Mouse (Mus musculus) heart, adult 9 months (tissue): ENCODE measurements around the gene Skap2.

Source experiments
- DNase-seq, 2 experiments: peaks; one replicate each; pipeline ENCODE4 v3.0.0; 2022; ENCODE audit warnings: low spot score in 2 of 2

The Skap2 gene

DNA sequence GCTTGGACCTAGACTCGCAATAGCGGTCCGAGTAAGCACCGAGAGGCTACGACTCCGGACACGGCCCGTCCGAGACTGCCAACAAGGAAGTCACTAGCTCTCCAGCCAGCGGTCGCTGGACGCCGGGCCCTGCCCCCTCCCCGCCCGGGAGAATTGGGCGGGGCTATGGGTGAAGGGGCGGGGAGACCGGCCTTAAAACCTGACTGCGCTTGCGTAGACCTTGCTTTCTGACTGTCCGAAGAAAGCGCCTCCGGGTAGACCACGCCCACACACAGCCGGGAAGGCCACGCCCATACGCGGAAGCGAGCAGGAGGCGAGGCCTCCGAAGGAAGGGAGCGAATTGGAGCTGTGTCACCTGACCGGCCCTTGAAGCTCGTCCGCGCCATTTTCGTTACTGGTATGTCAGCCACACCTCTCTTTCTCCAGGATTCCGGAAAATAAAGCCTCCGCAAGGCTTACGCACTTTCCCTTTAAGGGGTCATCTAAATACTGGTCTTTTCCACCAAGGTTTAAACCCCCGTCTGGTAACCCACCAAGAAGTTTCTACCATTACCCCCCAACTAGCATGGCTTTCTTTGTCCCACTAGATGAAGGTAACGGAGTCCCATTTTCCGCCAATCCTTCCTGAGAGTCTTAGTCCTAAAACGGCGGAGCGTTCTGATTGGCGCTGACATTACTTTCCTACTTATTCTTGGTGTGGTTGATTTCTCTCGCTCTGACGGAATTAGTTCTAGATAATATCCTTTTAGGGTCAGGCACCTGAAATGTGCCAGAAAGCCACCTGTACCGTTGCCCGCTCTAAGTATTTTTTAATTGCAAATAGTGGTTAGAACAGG, at the start of gene Skap2:
Skap2 (minus strand) TSS at position 141 of the 836 bp plus-strand sequence.
- DNase-seq, result peak; percentile 99 to 100

DNA sequence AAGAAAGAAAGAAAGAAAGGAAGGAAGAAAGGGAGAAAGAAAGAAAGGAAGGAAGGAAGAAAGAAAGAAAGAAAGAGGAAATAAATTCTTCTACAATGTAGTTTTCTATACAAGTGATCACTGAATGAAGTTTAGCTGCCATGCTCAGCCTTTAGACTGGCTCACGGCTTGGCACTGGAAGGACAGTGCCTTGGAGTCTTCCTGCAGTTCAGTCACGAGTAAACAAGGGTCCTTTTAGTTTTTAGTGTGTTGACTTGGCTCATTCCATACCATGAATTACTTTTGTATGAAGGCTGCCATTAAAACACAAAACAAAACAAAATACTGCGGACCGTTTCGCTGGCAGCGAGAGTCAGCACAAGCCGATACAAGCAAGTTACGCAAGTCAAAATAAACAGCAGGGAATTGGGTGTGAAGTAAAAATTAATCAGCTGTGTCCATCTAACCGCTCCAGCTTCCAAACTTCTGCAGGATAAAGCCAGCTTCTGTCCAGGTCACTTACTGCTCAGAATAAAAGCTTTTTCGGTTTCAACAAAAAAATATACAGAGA, 46.6 kb upstream of the Skap2 start:
- DNase-seq, result no peak

DNA sequence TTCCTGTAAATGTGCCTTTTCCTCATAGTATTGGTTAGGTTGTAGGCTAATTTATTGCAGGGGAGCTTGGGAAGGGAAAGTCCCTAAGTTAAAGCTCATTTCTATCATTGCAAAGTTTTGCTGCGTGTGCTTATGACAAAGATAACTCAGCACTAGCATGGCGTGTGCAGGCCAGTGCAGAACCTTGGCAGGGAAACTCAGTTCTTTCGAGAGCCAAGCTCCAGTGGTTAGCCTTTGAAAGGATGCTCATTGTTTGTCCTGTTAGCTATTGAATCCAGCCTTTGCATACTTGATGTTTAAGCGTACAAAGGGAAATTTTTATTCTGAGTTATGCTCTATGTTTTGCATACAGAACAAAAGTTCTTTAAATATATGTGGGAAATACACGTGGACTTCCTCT, 45.8 kb upstream of the Skap2 start:
- no peak for DNase-seq

DNA sequence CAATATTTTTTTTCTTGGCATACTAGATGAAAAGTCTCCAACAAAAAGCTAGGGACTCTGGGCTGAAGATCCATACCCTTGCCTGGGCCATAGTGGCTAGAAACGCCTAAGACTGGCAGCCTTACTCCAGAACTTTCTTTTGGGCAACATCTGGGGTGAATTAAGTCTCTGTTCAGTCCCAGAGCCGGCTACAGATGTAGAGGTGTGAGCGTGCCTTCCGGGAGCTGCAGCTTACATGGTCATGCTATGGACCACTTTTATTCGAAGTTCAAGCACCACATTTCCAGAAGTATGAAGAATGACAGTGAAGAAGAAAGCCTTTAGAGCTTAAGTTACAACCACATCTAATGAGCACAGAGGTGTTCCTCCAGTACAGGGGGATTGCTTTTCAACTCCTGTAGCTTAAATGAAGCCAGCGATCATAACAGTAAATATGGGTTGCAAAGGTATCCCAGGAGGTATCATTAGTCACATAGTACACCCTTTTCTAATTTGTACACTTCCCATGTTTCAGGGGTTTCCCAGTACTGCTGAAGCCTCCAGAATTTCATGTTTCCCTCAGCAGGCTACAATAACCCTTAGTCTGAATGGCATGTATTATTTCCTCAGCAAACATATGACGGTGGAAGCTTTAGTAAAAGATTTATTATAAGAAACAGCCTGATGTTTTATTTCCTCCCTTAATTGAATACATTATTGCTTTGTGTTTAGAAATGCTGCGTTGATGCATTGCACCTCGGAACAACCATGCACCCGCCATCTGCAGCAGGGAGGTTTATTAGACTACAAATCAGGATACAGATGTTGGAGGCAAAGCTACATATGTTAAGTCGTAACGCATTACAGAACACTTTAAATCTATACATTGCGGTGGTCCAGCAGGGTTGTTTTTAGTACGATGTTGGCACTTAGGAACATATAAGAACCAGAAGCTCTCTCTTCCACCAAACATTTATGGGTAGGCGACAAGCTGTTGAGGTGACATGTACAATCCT, 41.5 kb upstream of the Skap2 start:
- DNase-seq, result no peak

DNA sequence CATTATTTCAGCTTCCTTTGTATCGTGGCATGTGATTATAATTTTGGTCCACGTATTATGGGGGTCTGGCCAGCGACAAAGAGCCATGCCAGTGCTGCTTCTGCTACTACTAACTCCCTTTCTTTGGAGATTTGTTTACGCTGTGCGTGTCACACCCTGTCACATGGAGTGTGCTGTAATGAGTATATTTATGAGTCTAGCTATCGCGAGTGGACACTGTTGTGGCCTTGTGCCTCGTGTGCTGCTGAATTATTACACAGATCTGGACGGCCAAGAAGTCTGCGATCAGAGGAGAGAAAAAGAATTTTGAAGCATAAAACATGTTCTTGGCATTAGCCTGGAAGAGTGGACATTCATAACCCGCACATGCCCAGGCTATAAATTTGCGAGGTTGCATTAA, 37.7 kb upstream of the Skap2 start:
- DNase-seq, result no peak

DNA sequence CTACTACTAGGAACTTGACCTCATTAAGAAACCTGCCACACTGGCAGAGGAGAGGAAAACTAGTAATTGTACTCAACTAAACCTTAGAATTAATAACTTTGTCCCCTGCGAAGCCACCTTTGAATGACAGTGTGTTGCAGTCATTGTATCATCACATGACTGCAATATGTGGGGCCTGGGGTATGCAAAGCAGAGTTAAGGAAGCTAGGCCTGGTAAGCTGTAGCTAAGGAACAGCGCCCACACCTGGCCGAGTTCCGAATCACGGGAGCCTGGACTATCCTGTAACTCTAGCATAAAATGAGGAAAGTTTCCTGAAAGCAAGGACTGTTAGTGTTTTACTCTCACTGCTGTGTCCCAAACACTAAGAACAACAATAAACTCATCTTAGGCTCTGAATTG, 33.2 kb upstream of the Skap2 start:
- DNase-seq, result no peak

DNA sequence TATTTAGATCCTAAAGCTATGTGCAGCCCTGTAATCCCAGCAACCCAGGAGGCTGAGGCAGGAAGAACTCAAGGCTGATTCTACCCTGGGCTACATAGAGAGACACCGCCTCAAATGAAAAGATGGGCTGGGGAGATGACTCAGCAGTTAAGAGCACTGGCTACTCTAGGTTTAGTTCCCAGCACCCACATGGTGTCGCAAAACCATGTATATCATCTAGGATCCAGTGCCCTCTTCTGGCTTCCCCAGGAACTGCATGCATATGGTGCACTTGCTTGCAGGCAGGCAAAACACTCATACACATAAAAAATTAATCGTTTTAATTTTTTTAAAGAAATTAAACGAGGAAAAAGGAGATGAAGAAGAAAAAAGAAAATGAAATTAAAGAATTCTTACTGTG, 23.7 kb upstream of the Skap2 start:
- no peak for DNase-seq

DNA sequence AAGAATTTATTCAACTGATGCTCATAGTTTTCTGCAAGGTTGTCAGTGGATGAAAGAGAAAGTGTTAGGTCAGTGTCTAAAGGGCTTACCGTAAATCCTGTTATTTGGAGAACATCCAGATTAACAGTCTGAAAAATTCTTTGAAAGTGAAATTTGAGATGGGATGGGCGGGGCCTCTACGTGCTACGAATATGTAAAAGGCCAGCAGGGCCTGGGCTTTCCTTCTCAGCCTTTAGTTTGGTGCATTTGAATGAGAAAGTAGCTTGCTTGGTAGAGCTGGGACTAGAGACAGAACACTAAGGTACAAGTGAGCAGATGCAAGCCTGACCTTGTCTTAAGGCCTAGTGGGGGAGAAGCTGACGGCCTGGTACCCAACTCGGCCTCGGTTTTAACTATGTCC, 18.8 kb upstream of the Skap2 start:
- DNase-seq, result no peak

DNA sequence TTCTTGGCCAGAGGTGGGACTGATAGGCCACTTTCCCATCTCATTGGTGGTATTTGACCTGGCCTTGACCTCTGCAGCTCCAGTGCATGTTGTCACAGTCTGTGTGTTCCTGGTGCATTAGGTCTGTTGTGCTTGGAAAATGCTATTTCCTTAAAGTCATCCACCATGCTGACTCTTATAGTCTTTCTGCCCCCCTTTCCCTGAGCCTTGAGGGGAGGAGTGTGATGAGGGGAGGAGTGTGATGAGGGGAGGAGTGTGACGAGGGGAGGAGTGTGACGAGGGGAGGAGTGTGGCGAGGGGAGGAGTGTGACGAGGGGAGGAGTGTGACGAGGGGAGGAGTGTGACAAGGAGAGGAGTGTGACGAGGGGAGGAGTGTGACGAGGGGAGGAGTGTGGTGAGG, 15.8 kb upstream of the Skap2 start:
- DNase-seq, result no peak

DNA sequence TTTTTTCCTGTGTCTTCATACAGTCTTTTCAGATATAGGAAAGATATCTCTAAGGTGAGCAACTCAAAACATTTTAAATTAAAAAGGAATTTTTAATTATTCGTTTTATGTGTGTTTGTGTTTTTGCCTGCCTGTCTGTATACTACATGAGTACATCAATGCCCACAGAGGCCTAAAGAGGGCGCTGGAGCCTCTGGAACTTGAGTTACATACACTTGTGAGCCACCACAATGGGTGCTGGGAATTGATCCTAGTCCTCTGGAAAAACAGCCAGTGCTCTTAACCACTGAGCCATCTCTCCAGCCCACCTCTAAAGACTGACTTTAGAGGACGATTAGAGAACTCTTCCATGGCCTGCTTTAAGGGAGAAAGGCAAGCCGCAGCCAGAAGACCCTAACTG, 14.8 kb upstream of the Skap2 start:
- DNase-seq, result no peak

DNA sequence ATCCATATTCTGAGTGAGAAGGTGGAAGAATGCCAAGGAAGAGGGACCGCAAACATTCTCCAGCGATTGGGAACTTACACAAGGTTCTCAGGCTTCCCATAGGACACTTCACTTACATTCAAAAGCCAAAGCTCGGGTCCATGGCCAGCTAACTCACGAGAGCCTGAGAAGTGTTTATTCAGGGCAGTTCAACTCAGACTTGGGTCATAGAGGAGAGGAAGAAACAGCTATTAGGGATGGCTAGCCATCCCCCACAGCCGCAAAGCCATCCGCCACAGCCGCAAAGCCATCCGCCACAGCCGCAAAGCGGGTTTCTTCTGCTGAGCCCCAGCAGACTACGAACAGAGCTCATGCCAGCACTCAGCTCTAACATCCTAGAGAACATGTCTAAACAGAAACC, 13.9 kb upstream of the Skap2 start:
- no peak for DNase-seq

DNA sequence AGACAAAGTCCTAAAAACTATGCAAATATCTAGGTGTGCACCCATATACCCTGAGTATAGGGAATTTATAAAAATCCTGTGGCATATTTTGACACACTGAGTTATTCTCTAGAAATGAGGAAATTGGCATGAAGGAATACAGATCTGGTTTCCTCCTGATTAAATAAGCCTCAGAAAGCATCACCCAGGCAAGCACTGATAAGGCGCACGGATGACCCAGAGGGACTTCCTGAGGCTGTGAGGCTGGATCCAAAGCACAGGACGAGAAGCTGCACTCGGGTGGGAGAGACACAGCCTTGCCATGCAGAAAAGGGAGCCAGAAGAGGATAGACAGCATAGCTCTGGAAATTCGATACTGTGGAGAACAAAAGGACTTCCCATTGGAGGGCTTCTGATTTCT, 12.4 kb upstream of the Skap2 start:
- no peak for DNase-seq

DNA sequence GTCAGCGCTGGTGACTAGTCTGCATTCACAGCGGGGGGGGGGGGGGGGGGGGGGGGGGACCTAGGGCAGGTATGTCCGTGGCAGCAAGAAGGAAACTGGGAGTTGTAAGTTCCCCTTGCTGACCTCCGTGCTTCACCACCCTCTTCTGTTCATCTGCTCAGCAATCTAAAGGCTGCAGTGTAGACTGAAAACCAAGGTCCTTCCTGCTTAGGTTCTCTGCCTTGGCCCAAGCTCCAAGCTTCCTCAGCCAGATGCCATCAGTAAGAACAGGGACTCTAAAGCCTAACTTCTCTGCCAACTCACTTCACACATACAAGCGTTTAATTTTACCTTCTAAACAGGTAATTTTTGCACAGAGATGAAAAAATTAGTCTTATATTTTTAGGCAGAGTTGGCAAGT, 10.0 kb upstream of the Skap2 start:
- DNase-seq, result no peak

DNA sequence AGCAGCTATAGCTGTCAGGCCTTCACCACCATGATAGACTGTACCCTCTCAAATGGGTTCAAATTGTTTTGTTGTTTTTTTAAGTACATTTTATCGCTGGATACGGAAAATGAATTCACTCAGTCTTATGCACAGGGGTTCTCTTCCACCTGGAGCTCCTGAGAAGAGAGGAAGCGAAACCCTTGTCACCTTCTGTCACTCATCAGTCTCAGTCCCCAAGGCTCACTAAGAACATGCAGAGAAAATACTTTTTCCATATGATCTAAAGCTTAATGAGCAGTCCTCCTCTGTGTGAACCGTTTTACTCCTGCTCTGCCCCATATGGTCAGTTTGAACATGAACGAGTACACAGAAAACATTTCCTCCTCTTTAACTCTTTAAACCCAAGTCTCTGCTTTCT, 7.9 kb upstream of the Skap2 start:
- DNase-seq, result no peak

DNA sequence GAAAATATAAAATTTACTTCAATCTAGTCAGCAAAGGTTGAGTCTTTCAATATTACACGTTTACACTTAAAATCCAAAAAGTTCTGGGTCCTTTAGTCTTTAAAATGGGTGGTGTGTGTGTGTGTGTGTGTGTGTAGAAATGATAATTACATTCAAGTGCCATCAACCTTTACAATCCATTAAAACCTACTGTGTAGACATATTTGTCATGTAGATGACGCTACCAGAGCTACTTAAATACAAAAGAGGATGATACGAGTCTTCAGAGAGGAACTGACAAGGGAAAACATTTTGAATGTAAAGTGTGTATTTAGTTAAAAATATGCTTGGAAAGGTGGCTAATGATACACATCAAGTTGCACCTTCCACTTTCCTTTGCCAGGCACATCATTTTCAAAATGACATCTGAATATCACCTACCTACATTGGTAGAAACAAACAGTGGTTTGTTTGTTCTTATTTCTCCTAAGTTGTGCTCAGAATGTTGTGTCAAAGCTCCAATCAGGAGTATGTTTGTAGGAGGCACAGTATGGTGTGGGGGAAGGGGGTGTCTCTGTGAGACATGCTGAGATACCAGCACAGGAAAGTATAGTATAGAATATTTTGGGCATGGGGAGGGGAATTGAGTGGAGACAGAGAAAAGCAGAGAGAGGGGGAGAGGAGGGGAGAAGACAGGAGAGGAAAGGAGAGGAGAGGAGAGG, 1.0 kb upstream of the Skap2 start:
- DNase-seq, result no peak

DNA sequence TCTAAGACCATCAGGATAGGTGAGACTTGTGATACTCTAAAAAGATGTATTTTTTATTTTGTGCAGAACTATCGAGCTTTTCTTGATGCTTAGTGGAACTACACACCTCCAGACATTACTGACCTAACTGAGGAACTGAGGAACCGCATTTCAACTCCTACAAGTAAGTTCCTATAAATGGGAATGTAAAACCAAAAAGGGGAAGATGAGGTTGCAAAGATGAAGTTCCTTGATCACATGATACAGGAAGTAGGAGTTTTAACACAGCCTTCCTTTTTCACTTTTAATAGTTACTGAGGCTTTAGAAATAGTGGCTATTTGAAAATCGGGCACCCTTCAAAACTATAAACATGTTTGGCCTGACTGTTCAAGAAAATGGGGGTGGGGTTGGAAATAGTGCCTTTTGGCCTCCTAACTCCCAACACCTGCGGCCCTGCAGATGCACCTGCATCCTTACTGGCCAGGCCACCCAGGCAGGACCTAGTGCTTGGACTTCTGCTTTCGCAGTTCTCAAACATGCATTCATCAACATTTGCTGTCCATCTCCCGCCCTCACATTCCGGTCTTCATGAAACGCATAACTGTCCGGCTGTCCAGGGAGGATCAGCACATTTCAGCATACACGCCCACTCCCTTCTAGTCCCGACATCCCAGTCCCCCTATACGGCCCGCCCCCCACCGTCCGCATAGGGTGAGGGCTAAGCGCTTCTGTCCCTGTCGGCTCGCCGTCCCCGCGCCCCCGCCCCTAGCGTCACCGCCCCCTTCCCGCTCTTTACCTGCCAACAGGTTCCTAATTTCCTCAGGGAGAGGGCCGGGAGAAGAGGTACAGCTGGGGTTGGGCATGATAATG, 565 bp downstream of the Skap2 start:
- peak in 1 of 2 experiments; percentile 23 for DNase-seq

DNA sequence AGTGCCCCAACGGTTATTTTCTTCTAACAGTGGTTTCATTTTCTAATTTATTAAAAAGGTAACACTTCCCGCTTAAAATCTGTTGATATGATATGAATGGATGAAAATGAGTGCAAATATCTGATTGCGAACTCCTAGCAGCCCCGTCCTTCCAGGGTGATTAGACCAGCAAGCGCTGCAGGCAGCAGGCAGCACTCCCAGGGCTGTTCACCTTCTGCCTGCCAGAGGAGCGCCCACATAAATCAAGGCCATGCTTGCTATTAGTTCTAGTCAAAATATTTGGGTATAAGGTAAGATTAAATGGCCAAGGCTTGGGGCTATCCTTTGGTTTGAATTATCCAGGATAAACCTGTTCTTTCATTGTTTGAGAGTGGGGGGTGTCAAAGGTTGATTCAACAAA, 3.0 kb downstream of the Skap2 start:
- no peak for DNase-seq

DNA sequence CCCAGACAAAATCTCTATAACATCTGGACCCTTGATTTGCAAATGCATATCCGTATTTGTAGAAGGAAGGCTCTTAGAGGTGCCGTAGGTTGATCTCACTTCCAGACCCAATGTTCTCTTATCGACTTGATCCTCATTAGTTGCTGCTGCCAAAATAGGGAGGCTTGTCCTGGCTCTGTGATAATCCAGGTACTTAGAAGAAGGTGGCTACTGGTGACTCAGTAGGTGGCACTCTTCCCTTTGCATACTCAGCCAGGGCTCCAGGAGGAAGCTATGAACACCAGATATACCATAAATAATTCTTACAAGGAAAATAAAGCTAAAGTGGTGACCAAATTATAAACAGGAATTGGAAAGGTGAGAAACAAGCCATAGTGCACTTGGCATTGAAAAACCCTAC, 3.6 kb downstream of the Skap2 start:
- DNase-seq, result no peak

DNA sequence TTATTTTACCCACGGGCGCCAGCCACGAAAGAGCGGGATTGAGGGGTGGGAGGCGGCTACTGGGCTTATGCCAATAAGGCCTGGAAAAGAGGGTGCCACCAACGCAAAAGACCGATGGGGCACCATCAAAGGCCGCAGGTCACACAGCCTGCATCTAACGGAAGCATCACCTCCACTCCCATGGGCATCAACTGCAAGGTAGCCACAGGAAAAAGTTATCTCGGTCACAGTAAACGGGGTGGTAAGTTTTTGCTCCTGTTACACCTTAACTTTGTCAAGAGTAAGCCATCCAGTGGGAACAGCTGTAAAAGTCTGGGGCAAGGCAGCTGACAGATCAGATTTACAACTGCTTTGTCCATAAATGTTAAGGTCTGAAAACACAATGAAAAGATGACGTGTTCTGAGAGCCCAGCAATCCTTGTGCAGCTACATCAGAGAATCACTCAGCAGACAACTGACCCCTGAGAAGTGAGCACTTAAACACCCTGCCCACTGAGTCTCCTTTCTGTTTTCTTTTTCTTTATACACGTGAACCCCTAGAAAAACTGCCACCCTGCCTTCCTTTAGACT, 5.6 kb downstream of the Skap2 start:
- no peak for DNase-seq

DNA sequence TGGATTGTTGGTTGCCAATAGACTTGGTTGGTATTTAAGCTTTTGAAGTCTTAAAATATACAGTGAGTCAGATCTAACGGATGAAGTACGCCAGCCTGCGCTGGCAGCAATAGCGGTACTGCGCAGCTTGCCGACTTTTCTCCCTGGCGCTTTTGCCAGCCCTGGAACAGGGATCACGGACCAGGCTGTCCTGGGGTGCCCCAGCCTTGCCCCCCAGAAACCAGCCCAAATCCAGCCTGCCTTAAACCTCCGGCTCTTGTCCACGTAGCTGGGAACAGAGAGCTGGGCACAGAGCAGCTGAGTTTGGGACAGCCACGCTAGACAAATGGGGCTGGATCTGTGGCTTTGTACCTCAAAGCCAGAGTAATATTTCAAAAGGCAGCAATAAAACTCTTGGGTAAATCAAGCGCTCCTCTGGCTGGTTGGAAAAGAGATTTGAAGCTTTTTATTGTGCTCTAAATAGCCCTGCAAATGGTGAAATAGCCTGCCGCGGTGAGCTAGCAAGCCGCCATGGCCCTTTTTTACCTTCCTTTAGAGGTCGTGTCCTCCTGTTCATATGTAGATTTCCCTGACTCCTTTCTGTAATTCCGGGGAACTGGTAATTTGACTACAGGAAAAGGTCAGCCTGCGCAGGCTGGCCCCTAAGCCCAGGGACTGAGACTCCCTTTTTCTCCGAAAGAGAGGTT, 6.2 kb downstream of the Skap2 start:
- no peak for DNase-seq
